Mouse (Mus musculus): ENCODE data around the gene Spc24.

Spc24 gene

DNA sequence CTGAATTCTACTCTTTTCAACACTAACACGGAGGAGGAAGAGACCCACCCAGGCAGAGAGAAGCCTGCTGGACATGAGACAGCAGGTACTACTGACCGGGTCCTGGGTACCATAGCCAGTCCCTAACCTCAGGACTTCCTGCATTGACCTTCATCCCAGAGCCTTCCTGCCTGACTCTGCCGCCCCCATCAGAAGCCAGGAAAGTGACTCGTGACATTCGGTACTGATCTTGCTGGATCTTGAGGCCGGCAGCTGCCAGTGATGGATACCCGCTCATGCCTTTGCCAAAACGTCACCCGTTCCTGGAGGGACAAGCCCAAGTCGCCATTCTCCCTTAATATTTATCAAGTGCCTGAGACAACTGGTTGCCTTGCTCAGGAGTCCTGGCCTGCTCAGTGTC is 11.6 kb downstream of the Spc24 start:
- DNase-seq (ENCODE audit: low read depth): no peak

DNA sequence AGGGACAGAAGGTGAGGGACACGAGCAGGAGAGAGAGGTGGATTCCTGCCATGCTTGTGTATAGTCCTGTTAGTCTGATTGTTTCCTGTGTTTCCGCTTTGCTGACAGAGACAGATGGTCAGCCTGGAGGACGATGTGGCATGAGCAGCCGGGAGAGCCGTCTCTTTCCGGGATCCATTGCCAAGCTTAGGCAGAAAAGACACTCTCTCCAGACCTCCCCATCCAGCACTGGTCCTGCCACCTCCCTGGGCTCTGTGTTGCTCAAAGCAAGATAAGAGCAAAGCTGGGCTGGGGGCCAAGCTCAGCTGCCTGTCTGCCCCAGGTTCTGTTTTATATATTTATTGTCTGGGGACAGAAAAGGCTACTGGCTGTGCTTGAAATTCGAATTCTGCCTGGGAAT is 12.1 kb downstream of the Spc24 start:
- no peak for DNase-seq (ENCODE audit: low read depth)

DNA sequence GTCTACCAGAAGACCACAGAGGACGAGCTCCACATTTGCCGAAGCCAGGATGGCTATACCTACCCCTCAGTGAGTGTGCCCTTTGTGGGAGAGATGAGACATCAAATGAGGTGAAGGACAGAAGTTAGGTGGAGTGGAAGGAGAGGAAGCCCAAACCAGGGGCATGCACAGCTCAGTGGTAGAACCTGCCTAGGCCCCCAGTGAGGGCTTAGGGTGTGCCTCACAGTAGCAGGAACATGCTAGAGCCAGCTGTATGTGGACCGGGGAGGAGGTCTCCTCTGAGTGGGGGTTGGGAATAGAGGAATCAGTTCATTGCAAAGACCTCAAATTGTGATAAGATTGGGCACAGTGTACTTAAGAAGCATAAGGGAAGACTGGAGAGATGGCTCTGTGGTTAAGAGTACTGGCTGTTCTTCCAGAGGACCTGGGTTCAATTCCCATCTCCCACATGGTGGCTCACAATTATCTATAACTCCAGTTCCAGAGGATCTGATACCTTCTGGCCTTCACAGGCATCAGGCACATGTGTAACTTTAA is 12.8 kb downstream of the Spc24 start:
- no peak for DNase-seq (ENCODE audit: low read depth)

DNA sequence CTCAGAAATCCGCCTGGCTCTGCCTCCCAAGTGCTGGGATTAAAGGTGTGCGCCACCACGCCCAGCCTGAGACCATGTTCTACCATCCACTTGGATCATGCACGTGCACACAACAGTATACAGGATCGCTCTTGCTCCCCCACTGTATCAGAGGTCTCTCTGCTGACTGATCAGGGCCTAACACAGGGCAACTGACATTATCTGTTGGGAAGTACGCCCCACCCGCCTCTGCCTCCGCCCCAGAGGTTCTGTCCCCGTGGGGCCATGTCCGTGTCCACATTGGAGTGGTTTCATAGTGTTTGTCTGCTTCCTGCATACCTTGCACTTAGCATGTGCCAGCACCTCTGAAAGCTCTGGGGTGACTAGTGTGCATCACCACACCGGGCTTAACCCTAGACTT is 18.6 kb downstream of the Spc24 start:
- DNase-seq (ENCODE audit: low read depth): no peak

DNA sequence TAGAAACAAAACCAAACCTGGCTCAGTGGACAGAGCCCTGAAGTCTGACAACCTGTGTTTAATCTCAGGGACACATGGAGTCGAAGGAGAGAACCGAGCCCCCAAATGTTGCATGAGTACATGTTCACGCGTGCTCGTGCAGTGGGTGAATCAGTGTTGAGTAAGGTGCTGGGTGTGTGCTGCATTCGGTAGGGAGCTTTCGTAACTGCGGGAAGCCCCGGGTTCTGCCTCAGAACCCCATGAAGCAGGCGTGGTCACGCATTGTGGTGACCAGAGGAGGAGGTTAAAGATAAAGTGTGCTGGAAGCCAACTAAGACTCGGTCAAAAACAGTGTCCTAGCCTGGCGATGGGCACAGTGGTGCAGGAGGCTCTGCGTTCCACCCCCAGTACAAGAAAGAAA is 19.7 kb downstream of the Spc24 start:
- DNase-seq (ENCODE audit: low read depth): no peak

DNA sequence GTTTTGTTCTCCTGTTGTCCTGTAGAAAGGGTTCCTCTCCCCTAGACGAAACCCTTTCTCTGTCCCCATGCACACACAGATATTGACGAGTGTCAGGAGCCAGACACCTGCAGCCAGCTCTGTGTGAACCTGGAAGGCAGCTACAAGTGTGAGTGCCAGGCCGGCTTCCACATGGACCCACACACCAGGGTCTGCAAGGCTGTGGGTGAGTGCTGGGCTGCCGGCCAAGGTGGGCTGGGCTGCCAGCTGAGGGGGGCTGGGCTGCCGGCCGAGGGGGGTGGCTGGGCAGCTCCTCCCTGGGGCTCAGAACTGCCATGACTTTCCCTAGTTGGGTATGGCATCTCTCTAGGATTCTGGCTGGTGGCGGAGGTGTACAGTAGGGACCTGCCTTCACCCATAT is 21.3 kb downstream of the Spc24 start:
- no peak for DNase-seq (ENCODE audit: low read depth)

DNA sequence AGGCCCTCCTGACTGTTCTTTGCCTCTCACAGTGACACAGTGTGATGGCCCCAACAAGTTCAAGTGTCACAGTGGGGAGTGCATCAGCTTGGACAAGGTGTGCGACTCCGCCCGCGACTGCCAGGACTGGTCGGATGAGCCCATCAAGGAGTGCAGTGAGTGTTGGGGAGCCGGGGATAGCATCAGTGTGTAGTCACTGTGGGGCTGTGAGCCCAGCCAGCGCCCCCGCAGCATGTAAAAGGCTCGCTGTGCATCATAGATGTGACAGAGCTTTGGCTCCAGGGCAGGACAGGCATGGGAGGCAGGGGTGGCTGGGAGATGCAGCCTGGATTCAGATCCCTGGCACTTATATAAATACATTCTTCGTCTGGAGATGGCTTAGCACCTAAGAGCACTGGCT is 22.9 kb downstream of the Spc24 start:
- no peak for DNase-seq (ENCODE audit: low read depth)

DNA sequence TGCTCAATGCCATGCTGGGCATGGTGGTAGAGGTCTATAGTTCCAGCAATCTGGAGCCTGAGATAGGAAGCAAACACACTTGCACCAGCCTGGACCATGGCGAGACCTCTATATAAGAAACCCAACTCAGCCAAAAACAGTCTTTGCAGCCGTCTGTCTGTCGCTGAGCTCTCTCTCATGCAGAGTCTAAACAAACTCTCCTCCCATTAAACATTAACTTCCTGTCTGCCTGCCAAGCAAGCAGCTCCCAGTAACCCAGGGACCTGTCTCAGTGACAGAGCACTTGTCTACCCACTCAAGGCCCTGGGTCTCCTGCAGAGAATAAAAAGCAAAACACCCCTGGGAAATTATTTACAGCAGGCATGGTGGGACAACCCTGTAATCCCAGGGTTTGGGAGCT is 23.5 kb downstream of the Spc24 start:
- DNase-seq (ENCODE audit: low read depth): no peak

DNA sequence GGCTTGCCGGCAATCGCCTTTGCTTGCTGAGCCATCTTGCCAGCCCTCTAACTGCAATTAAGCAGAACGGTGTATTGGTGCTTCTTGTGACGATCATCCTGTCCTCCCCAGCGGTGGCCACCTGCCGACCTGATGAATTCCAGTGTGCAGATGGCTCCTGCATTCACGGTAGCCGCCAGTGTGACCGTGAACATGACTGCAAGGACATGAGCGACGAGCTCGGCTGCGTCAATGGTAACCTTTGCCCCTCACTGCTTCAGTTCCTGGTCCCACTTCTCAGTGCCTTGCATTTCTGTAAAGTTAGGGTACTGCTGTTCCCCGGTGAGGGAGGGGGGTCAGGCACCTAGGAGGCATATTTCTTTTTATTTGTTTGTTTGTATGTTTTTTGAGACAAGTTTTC is 25.0 kb downstream of the Spc24 start:
- DNase-seq (ENCODE audit: low read depth): no peak

DNA sequence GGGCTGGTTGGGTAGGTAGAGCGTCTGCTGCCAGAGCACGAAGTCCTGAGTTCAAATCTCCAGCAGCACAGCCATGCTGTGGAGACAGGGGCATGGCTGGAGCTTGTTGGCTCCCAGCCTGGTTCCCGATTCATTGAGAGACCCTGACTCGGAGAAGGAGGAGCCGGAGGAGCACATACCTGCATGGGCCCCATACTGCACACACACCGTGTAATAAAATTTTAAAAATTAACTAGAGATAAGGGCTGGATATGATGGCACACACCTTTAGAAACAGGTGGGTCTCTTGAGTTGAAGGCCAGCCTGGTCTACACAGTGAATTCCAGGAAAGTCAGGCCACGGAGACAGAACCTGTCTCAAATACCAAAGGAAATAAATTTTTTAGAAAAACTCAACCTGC is 26.1 kb downstream of the Spc24 start:
- no peak for DNase-seq (ENCODE audit: low read depth)

DNA sequence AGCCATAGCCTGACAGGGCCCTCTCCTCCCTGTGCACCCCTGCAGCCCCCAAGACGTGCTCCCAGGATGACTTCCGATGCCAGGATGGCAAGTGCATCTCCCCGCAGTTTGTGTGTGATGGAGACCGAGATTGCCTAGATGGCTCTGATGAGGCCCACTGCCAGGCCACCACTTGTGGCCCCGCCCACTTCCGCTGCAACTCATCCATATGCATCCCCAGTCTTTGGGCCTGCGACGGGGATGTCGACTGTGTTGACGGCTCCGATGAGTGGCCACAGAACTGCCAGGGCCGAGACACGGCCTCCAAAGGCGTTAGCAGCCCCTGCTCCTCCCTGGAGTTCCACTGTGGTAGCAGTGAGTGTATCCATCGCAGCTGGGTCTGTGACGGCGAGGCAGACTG is 26.7 kb downstream of the Spc24 start:
- DNase-seq (ENCODE audit: low read depth): no peak

DNA sequence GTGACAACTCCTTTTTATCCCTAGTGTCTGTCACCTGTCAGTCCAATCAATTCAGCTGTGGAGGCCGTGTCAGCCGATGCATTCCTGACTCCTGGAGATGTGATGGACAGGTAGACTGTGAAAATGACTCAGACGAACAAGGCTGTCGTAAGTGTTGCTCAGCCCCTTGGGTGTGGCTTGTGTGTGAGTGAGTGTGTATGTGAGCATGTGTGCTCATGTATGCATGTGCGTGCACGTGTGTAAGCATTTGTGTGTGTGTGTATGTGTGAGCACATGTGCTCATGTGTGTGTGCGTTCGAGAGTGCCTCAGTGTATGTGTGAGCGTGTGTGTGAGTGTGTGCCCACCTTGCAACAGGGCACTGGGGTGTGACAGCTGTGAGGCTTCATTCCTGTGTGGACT is 27.8 kb downstream of the Spc24 start:
- DNase-seq (ENCODE audit: low read depth): no peak

DNA sequence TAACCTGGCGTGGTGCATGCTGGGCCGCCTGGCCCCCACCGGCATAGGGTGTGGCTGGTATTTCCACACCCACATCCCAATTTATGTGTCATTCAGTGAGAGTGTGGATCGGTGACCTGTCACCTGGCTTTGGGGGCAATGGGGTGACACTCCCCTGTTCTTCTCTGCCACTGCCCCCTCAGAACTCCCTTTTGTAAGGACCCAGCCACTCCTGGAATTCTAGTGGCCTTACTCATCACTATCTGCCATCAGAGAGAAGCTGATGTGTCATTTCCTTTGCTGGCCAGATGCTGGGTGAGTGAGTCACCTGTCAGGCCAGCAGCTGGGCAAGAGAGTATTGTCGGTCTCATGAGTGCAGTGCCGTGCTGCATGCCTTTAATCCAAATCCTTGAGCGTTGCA is 30.8 kb downstream of the Spc24 start:
- no peak for DNase-seq (ENCODE audit: low read depth)

DNA sequence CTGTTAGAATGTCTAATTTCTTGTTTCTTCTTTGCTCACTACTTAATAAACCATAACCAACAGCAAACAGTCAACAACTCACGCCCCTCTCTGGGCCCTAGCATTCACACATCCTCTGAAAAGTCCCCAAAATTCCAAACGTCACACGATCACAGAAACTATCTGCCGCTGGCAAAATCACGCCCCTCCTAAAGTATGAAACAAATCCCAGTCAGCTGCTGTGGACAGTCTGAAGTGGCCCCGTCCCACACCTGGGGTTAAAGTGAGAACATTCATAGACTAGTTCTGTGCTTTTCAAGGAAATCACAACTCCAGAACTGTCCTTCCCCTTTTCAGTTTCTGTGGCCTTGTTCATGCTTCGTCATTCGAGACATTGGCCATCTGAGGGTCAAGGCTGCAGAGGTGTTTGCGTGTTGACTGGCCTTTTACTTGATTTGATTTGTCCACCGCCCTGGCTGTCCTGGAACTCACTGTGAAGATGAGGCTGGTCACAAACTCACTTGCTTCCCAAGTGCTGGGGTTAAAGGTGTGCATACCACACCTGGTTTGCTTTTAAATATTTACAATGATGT is 31.8 kb downstream of the Spc24 start:
- DNase-seq (ENCODE audit: low read depth): no peak

DNA sequence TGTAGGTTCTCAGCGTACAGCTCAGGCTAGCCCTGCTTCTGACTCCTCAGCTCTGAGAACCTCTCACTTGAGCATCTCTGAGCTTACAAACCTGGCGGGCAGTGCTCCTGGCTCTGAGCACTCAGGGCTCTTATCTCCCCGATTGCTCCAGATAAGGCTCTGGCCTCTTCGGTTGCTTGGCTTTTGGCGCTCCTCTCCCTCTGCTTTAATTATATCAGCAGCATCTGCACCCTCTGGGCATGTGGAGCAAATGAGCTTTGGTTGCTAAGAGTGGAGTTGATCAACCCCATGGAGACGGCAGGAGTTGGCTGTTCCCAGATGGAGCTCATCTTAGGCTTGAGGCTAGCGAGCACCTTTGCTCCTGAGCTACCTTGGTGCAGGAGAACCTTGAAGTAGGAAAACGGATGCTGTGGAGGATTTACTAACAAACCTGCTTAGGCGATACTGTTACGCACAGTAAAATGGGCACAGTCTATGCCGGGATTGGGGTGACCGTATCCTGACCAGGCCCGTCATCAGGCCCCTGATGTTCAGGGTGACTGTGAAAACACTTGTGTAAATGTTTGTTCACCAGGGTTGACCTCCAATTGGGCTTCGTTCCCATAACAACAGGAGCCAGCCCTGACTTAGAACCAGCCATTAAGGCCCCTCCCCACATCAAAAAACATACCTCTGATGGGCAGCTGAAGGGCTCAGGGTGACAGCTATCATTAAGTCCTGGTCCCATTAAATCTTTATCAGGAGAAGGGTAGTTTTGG is 33.7 kb downstream of the Spc24 start:
- DNase-seq (ENCODE audit: low read depth): no peak

DNA sequence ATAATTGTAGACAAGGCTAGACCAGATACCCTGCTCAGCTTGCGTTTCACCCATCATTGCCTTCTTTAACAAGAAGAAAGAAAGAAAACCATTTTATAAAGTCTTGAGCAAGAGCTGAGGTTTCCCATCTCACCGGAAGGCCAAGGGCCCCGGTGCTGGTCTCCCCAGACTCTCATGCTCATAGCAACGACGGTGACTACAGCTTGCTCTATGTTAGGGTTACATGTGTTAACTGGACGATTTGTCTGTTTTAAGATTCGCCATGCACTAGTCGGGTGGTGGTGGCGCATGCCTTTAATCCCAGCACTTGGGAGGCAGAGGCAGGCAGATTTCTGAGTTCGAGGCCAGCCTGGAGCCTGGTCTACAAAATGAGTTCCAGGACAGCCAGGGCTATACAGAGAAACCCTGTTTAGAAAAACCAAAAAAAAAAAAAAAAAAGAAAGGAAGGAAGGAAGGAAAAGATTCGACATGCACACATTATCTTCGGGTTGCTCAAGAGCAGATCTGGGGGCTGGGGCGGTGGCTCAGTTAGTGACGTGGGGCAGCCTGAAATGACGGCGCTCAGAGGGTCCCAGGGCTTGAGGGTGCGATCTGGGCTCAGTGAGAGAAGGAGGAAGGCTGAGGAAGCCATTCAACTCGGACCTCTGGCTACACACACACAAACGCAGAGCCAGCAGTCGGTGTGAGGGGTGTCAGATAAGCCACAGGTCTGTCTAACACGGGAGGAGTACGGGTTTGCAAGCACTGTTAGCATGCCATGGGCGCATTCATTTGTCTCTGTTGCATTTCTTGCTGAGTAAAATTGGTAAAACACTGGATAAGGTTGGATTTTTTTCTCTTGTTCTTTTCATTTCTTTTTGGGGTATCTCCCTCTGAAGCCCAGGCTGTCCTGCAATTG is 34.6 kb downstream of the Spc24 start:
- DNase-seq (ENCODE audit: low read depth): peak; percentile 47

DNA sequence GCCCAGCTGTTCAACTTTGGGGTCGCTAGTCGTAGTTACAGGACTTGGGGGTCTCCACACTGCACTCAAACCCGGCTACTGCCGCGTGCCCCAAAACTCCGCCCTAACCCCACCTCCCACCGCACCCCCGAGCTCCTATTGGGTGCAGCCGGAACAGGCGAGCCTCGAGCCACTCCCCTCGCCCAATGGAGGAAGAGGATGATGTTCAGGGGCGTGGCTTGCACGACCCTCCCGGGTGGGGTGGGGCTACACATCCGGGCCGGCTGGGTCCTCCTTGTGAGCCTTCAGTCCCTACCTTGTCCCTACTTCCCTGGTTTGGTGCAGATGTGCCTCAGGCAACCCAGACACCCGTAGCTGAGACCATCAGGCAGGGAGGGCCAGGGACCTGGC is 36.0 kb downstream of the Spc24 start:
- peak; percentile 95 for DNase-seq (ENCODE audit: low read depth)

DNA sequence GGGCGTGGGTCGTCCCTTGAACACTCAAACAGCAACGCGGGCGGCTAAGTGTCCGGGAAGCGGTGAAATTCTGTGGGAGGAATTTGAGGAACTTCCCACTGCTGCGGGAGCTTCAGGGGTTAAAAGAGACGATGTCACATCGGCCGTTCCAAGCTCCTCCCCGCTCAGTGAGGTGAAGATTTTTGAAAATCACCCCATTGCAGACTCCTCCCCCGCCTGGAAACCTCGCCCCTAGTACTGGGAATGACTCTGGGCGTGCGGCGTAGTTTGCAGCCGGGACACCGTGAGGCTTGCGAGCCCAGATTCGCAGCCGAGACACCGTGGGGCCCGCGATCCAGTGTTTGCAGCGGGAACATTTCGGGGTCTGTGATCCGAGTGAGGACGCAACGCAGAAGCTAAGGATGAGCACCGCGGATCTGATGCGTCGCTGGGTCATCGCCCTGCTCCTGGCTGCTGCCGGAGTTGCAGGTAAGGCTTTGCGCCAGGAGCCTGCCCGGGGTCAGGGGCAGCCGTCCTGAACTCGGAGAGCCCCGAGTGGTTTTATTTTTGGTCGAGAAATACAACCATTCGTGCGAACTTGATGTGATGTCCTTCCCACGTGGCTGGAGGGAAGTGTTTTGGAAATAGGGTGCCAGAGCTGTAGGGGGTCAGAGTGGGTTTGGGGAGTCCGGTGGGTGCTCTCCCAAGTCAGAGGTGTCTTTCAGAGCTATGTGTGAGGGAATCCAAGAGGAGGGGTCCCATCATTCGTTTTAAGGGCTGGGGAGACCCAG is 36.5 kb downstream of the Spc24 start, which contains the start of gene Ldlr:
Gene Ldlr (plus strand): TSS at position 107 of the 770 bp plus-strand sequence.
- peak; percentile 88 for DNase-seq (ENCODE audit: low read depth)

DNA sequence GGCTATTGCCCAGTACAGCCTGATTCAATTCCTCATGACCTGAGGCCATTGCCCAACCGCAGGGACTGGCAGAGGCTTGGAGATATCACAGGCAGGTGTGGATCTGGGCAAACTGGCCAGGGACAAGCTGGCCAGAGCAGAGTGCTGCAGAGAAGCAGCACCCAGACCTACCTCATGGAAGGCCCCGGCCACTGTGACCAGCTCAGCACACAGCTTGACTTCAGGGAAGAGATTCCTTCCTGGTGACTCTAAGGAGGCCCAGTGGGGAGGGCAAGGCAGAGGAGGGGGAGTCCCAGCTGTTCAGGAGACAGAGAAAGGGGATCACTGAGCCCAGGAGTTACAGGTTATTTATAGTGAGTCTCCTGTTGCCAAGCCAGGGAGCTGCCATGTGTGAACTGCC is 39.1 kb downstream of the Spc24 start:
- no peak for DNase-seq (ENCODE audit: low read depth)

DNA sequence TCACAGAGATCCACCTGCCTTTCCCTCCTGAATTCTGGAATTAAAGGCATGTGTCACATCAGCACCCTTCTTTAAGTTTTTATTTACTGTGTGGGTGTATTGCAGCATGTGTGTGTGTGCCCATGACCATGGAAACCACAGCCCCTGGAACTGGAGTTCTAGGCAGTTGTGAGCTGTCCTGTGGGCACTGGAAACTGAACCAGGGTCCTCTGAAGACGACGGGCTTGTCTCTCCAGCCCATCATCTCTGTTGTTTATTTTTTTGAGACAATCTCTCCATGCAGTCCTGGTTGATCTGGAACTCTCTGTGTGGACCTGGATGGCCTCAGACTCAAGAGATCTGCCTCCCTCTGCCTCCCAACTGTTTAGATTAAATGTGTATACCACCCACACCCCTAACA is 43.1 kb downstream of the Spc24 start:
- DNase-seq (ENCODE audit: low read depth): no peak

DNA sequence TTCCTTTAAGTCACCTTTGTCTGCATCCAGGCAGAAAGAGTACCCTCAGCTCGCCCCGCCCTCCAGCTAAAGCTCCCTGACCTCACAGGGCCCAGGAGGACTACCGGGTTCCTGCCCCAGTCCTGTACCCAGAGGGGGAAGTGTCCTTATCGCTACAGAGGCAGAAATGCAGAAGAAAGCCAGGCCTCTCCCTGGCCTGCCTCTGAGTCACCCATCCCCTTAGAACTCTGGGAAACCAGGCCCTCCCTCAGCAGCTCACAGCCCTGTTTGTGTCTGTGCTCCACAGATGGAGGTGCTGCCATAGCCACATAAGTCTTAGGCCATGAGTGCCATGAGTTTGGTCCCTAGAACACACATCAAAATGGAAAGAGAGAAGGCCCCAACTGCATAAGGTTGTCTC is 44.8 kb downstream of the Spc24 start:
- no peak for DNase-seq (ENCODE audit: low read depth)

DNA sequence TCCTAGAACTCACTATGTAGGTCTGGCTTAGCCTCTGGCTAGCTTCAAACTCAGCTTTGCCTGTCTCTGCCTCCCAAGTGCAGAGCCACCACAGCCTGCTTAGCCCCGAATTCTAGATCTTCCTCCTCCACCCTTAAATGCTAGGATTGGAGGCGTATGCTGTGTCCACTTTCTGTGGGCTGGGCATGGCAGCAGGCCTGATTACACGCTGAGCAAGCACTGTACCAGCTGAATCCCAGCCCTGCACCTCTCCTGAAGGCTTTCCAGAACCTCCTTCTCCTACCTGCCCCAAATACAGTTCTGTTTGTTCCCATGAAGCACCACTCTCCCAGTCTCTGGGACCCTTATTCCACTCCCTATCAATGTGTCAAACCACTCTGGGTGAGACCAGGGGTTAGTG is 50.8 kb downstream of the Spc24 start:
- DNase-seq (ENCODE audit: low read depth): no peak
